Mouse (Mus musculus) ES-Bruce4 (cell line): Measurements from ENCODE around the gene Aoc3.

Source experiments
- CTCF ChIP-seq: IDR thresholded peaks from one replicate; pipeline ENCODE4 v1.8.1; 2011; ENCODE audit warnings: low read depth, low read length
- POLR2A ChIP-seq: IDR thresholded peaks from one replicate; pipeline ENCODE4 v1.8.1; 2011; ENCODE audit warnings: low read length; ENCODE audit not compliant: insufficient read depth

DNA sequence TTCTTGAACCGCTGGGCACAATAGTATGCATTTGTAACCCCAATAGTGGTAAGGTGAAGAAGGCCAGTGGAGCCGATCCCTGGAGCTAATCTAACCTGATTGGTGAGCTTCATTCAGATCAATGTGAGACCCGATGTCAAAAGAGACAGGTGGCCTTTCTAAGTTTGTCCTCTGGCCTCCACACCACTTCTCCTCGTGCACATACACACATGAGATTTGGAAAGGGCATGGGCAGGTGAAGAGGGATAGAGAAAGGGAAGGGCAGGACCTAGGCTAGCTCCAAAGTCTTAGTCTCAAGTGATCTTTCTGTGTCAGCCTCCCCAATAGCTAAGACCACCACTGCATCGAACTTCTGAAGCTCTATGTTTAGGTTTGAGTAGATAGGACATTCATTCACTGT is 39.7 kb downstream of the Aoc3 start:
- no peak for TF ChIP-seq CTCF
- no peak for TF ChIP-seq POLR2A
